Mouse (Mus musculus): Measurements from ENCODE around the gene Cxcl16. TPM values are rescaled to one million over a fixed set of nuclear protein-coding genes. Genes with fewer than 3 reads are reported as not detected.
"Not testable (repeated sequence)": the region's sequence is repeated elsewhere in the genome, so short reads cannot be mapped to it uniquely, and the experiment has no call there.

Cxcl16 gene
- polyA plus RNA-seq, 1 experiment: 23.1 TPM

DNA sequence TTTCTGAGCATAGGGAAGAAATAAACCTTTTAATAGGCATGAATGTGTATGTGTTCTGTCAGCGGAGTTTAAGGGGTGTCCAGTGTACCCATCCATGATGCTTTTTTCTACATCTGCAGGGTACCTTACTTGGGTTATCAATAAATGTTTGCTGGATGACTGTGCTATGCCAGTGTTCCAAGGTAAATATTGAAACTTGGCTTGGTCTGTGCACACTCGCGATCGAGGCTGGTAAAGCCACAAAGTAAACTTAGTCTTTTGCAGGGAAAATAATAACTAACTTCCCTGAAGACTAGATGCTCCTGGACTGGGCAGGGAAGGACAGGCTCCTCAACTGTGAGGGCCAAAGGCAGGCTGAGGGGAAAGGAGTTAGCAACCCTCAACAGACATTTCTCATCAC, 19.1 kb downstream of the Cxcl16 start:
- no peaks in the 10 kb centered on the region for H3K9me3 ChIP-seq
- no peak for TF ChIP-seq FLI1 (IDR thresholded peaks at IDR 0.05; ENCODE audit: low read length)
- no peak for TF ChIP-seq GATA1 (IDR thresholded peaks at IDR 0.05; ENCODE audit: borderline replicate concordance, low read length)
- no peaks in the 10 kb centered on the region for H3K27me3 ChIP-seq (replicated peaks)
- peaks cover 82% of the 10 kb centered on the region for H3K36me3 ChIP-seq (replicated peaks; ENCODE audit: low read length)
- peaks cover 82% of the 10 kb centered on the region for H3K4me1 ChIP-seq
- H3K4me3 ChIP-seq (replicated peaks): no peak overlapping the region

DNA sequence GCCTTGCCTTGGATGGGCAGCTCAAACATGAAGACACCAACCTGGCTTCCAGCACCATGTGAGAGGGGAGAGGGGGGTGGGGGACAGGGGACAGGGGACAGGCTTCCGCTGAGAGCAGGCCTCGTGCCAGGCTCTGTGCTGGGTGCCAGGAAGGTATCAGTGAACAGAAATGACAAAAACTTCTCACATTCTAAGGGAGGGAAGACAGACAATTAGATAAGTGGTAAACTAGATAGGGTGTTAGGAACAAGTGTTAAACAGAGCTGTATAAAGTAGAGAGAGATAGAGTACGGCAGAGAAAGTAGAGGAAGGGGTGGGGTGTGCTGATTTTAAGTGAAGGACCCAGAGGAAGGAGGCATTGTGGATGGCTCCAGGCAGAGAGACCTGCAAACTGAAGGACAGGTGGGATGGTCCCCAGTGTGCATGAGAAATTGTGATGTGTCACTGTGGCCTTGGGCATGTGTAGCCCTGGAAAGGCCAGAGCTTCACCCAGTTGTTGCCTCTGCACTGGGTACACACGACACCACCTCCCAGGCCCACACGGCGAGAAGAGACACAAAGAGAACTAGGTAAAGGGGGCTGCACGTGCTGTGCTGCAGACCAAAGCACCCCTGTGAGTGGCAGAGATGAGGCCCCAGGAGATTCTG, 20.9 kb downstream of the Cxcl16 start:
- Histone ChIP-seq H3K9me3 (no peaks in the 10 kb centered on the region), H3K27me3 (replicated peaks) (no peaks in the 10 kb centered on the region), H3K4me1 (peaks cover 89% of the 10 kb centered on the region), H3K36me3 (replicated peaks; ENCODE audit: low read length) (peaks cover 95% of the 10 kb centered on the region), H3K4me3 (replicated peaks) (no peak overlapping the region)
- TF ChIP-seq FLI1 (IDR thresholded peaks at IDR 0.05; ENCODE audit: low read length) (no peak), GATA1 (IDR thresholded peaks at IDR 0.05; ENCODE audit: borderline replicate concordance, low read length) (no peak)

DNA sequence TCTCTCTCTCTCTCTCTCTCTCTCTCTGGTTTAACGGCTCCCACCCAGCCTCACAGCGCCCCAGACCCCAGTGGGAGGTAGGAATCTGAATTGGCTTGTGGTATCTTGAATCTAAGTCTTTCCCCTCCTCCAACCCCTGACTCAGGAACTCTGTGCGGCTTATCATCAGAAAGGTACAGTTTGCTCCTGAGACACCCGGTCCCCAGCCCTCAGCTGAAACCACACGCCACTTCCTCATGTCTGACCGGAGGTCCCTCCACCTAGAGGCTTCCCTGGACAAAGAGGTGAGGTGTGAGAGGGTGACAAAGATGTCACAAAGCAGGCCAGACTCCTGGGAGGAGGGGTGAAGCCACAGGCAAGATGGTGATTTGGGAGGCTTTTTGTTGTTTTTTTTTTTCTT, 22.4 kb downstream of the Cxcl16 start:
- Histone ChIP-seq H3K4me1 (peaks cover 91% of the 10 kb centered on the region), H3K27me3 (replicated peaks) (no peaks in the 10 kb centered on the region), H3K36me3 (replicated peaks; ENCODE audit: low read length) (peaks cover 83% of the 10 kb centered on the region), H3K9me3 (no peaks in the 10 kb centered on the region), H3K4me3 (replicated peaks) (peak overlapping the region; percentile 33)
- no peak for TF ChIP-seq GATA1 (IDR thresholded peaks at IDR 0.05; ENCODE audit: borderline replicate concordance, low read length)
- TF ChIP-seq FLI1 (IDR thresholded peaks at IDR 0.05; ENCODE audit: low read length): no peak

DNA sequence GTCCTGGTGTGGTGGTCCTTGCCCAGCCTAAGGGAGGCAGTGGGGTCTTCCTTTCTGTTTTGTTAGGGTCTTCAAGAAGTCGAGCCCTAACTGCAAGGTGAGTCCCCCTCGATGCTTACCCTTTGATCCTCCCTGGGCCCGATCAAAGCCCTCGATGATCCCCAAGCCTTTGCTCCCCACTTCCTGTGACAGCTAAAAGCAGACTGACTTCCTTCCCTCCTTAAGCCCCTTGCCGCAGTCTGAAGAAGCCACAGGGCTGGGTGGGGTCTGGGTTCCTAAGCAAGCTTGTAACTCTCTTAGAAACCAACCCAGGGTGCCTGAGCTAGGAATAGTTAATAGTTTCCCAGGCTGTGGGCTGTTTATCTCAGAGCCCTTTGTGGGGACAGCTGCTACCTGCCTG, 24.3 kb downstream of the Cxcl16 start:
- Histone ChIP-seq H3K9me3 (no peaks in the 10 kb centered on the region), H3K4me3 (replicated peaks) (peak overlapping the region; percentile 92), H3K27me3 (replicated peaks) (no peaks in the 10 kb centered on the region), H3K36me3 (replicated peaks; ENCODE audit: low read length) (peaks cover 65% of the 10 kb centered on the region), H3K4me1 (peaks cover 88% of the 10 kb centered on the region)
- TF ChIP-seq FLI1 (IDR thresholded peaks at IDR 0.05; ENCODE audit: low read length) (no peak), GATA1 (IDR thresholded peaks at IDR 0.05; ENCODE audit: borderline replicate concordance, low read length) (no peak)

DNA sequence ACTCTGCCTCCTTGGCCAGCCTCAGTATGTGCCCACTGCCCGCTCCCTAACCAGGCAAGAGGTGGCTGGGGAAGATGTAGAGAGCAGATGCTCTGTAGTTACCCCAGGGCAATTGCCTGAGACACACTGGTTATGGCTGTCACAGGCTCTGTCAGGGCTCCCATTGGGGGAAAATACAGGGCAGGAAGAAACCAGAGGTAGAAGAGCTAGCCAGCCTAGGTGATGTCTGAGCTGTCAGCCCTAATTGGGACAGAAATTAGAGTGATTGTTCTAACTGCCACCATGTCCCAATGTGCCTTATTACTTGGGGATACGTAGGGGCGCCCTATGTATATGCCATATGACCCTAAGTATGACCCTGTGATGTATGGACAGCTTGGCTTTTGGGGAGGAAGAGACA, 25.8 kb downstream of the Cxcl16 start:
- Histone ChIP-seq H3K4me1 (peaks cover 73% of the 10 kb centered on the region), H3K4me3 (replicated peaks) (peak overlapping the region; percentile 92), H3K36me3 (replicated peaks; ENCODE audit: low read length) (peaks cover 49% of the 10 kb centered on the region), H3K9me3 (no peaks in the 10 kb centered on the region), H3K27me3 (replicated peaks) (no peaks in the 10 kb centered on the region)
- TF ChIP-seq GATA1 (IDR thresholded peaks at IDR 0.05; ENCODE audit: borderline replicate concordance, low read length) (no peak), FLI1 (IDR thresholded peaks at IDR 0.05; ENCODE audit: low read length) (no peak)

DNA sequence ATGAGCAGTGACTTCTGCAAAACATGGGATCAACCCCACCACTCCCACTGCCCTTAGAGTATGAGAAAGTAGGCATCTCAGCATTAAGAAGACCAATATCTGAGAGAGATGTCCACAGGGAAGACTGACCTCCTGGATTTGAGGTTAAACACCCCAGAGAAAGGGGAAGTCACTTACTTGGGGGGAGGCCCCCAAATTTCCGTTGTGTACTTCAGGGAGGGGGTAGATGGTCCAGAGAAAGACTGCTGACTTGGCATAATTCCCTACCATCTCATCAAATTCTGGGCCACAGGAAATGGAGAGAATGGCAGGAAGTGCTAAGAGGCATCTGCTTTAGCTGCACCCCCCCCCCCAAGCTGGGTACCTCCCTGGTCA, 26.2 kb downstream of the Cxcl16 start:
- H3K36me3 ChIP-seq (replicated peaks; ENCODE audit: low read length): peaks cover 45% of the 10 kb centered on the region
- H3K27me3 ChIP-seq (replicated peaks): no peaks in the 10 kb centered on the region
- TF ChIP-seq GATA1 (IDR thresholded peaks at IDR 0.05; ENCODE audit: borderline replicate concordance, low read length): no peak
- TF ChIP-seq FLI1 (IDR thresholded peaks at IDR 0.05; ENCODE audit: low read length): no peak
- H3K9me3 ChIP-seq: no peaks in the 10 kb centered on the region
- H3K4me3 ChIP-seq (replicated peaks): peak overlapping the region; percentile 92
- H3K4me1 ChIP-seq: peaks cover 69% of the 10 kb centered on the region

DNA sequence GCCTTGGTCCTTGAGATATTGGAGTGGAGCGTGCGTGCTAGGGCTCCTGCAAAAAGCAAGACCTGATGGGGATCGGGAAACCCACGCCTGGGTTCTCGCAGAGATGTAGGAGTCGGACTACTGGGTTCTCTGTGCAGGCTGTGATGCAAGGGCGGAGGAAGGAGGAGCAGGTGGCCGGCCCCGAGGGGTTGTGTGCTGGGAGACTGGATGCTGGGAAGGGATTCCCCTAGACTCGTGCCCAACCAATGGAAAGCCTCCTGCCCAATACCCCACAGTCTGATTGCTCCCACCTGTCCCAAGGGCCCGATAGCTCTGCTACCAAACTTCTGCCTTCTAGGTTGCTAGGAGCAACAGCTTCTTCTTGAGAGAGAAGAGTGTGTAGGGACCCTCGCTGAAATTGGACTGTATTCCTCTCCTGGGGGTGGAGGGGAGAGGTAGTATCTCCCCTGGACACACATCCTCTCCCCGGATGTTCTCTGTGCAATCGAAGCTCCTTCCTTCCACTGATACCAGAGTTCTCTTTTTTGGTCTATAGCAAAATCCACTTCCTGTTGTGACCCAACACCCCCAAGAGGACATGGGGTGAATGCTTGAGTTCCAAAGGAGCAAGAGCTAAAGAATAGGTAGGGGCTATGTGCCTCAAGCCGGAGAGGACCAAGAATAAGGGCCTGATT, 26.8 kb downstream of the Cxcl16 start:
- Histone ChIP-seq H3K4me1 (peaks cover 64% of the 10 kb centered on the region), H3K36me3 (replicated peaks; ENCODE audit: low read length) (peaks cover 40% of the 10 kb centered on the region), H3K9me3 (no peaks in the 10 kb centered on the region), H3K27me3 (replicated peaks) (no peaks in the 10 kb centered on the region), H3K4me3 (replicated peaks) (peak overlapping the region; percentile 92)
- TF ChIP-seq FLI1 (IDR thresholded peaks at IDR 0.05; ENCODE audit: low read length) (no peak), GATA1 (IDR thresholded peaks at IDR 0.05; ENCODE audit: borderline replicate concordance, low read length) (peak; percentile 57; the same call in 1 of the 3 replicates)

DNA sequence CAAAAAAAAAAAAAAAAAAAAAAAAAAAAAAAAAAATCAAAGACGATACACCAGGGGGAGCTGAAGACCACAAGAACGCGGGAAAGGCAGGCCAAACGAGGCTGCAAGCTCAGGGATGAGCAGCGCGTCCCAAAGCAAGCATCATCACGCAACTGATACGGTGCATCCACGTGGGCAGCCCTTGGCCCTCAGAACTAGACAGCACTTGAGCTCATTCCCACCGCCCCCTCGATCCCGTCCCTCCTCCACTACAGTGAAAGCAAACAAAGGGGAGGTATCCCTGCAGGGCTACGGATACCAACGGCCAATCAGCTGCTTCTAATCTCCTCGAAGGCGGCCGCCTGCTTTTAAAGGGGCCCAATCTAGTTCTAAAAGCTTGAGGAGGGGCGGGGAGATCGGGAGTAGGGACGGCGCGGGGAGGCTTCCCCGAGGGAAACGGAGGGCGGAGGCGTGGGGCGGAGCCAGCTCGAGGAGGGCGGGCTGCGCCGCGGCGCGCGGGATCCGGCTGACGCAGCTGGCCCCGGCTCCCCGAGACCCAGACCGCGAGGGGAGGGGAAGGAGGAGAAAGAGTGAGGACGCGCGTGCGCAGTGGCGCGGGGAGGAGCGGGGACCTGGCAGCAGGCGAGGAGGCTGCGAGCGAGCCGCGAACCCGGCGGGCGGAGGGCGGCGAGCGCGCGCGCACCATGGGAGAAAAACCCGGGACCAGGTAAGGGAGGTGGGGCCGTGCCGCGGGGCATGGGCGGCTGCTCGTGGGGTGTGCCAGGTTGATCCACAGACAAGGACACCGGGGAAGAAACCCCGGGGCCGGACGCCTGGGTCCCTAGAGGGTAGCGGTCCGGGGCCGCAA, 27.5 kb downstream of the Cxcl16 start, which contains the start of gene Arrb2:
Arrb2 (plus strand) TSS at position 588 of the 847 bp plus-strand sequence.
- peaks cover 33% of the 10 kb centered on the region for H3K36me3 ChIP-seq (replicated peaks; ENCODE audit: low read length)
- no peaks in the 10 kb centered on the region for H3K9me3 ChIP-seq
- TF ChIP-seq FLI1 (IDR thresholded peaks at IDR 0.05; ENCODE audit: low read length): no peak
- 0 out of 3 replicates have a peak, but pooled peaks have one; percentile 61 for TF ChIP-seq GATA1 (IDR thresholded peaks at IDR 0.05; ENCODE audit: borderline replicate concordance, low read length)
- H3K4me3 ChIP-seq (replicated peaks): peak within 1 kb of the TSS; percentile 92
- no peaks in the 10 kb centered on the region for H3K27me3 ChIP-seq (replicated peaks)
- peaks cover 56% of the 10 kb centered on the region for H3K4me1 ChIP-seq

DNA sequence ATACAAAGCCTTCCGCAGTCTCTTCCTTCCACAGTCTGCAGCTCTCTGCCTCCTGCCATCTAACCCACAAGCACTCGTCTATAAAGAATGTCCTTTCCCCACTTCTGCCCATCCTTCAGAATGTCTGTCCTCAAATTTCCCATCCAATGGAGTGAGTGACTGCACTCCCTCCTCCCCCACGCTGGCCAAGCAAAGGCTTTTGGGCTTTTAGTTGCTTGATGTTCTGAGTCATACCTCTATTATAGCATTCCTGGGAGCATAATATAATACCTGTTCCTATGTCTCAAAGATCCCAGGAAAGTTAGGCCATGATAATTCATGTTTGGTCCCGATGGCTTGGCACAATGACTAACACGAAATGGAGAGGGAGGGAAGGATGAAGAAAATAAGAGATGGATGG, 28.2 kb downstream of the Cxcl16 start:
- Histone ChIP-seq H3K36me3 (replicated peaks; ENCODE audit: low read length) (peaks cover 26% of the 10 kb centered on the region), H3K9me3 (no peaks in the 10 kb centered on the region), H3K4me1 (peaks cover 49% of the 10 kb centered on the region), H3K4me3 (replicated peaks) (peak overlapping the region; percentile 92), H3K27me3 (replicated peaks) (no peaks in the 10 kb centered on the region)
- TF ChIP-seq FLI1 (IDR thresholded peaks at IDR 0.05; ENCODE audit: low read length) (no peak), GATA1 (IDR thresholded peaks at IDR 0.05; ENCODE audit: borderline replicate concordance, low read length) (no peak)

DNA sequence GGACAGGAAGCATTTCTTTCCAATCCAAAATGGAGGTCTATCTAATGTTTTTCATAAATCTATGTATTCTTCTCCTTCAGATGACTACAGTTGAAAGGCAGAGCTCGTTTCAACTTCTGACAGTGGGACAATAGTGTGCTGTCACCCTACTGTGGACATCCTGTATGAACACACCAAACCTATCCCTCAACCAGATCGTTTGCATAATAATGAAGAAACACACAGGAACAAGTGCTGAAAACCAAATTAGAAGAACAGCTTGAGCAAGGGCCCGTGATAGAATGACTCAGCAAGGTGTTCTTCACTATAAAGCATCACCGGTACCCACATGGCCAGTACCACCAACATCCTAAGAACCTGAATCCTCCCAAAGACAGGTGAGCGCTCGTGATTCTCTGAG, 33.2 kb downstream of the Cxcl16 start:
- H3K36me3 ChIP-seq (replicated peaks; ENCODE audit: low read length); H3K4me3 ChIP-seq (replicated peaks); H3K9me3 ChIP-seq; H3K27me3 ChIP-seq (replicated peaks): not testable (repeated sequence)
- H3K4me1 ChIP-seq: peaks cover 11% of the 10 kb centered on the region
